Mouse (Mus musculus) limb, embryonic 11.5 days (tissue): ENCODE results near the gene Spata32. TPM values are rescaled to one million over a fixed set of nuclear protein-coding genes. Genes with fewer than 3 reads are reported as not detected.

Source experiments
- ATAC-seq: fragments of 200-750 bp; cut with Nextera tagmentation; 2 replicates; pipeline ENCODE4 v1.8.0; 2017; ENCODE audit warnings: low read depth; ENCODE audit not compliant: insufficient number of reproducible peaks, low FRiP score, low TSS enrichment
- DNase-seq: peaks from one replicate; pipeline ENCODE4 v3.0.0-alpha.2; 2015; ENCODE audit warnings: low spot score
- H3K27ac ChIP-seq: fragments of 300-500 bp; sonication (generic); replicated peaks from 2 replicates; pipeline ENCODE4 v1.5.1; 2014; ENCODE audit warnings: low read depth, mild to moderate bottlenecking, low read length
- H3K27me3 ChIP-seq: fragments of 300-500 bp; sonication (generic); 2 replicates; pipeline ENCODE4 v1.6.1; 2014; ENCODE audit warnings: mild to moderate bottlenecking, low read length, mixed read lengths; ENCODE audit not compliant: control insufficient read depth, insufficient read depth
- H3K36me3 ChIP-seq: fragments of 300-500 bp; sonication (generic); 2 replicates; pipeline ENCODE4 v1.6.1; 2014; ENCODE audit warnings: mild to moderate bottlenecking, low read length, moderate library complexity, mixed read lengths; ENCODE audit not compliant: control insufficient read depth, insufficient read depth
- H3K4me1 ChIP-seq: fragments of 300-500 bp; sonication (generic); 2 replicates; pipeline ENCODE4 v1.6.1; 2014; ENCODE audit warnings: low read length, mixed read lengths; ENCODE audit not compliant: control insufficient read depth, insufficient read depth
- H3K4me2 ChIP-seq: fragments of 300-500 bp; sonication (generic); 2 replicates; pipeline ENCODE4 v1.6.1; 2014; ENCODE audit warnings: low read depth, mild to moderate bottlenecking, moderate library complexity; ENCODE audit not compliant: severe bottlenecking
- H3K4me3 ChIP-seq: fragments of 300-500 bp; sonication (generic); 2 replicates; pipeline ENCODE4 v1.5.1; 2014; ENCODE audit warnings: low read depth, low read length
- H3K9ac ChIP-seq: fragments of 300-500 bp; sonication (generic); 2 replicates; pipeline ENCODE4 v1.6.1; 2014; ENCODE audit warnings: mild to moderate bottlenecking, low read length
- H3K9me3 ChIP-seq: fragments of 300-500 bp; sonication (generic); 2 replicates; pipeline ENCODE4 v1.6.1; 2016; ENCODE audit warnings: low read length; ENCODE audit not compliant: control insufficient read depth
- whole genome bisulfite sequencing: fragments of 180-500 bp; shearing (Covaris S2); extraction: QIAGEN DNeasy Blood & Tissue Kit; methylation state at CpG from one replicate; pipeline ENCODE4 v1.1.7; 2014; 5-methylcytosine and 5-hydroxymethylcytosine counted together
- polyA plus RNA-seq: library from polyadenylated mRNA; unstranded; fragments of >200 nt; fragmentation: Nextera tagmentation; extraction: Ambion mirVana; gene quantifications from 2 replicates; pipeline ENCODE4 v1.2.1, GENCODE M21; 2014

The Spata32 gene
- polyA plus RNA-seq, 1 experiment from 2014 or later, result not detected

GRCm38 (mm10) chr11:103236903-103237302 is 18.7 kb upstream of the Spata32 start:
- no peaks in the 10 kb centered on the region for H3K9me3 ChIP-seq
- H3K27me3 ChIP-seq, result no peaks in the 10 kb centered on the region
- H3K4me1 ChIP-seq, result peaks cover 4% of the 10 kb centered on the region; the same call in 1 of the 2 replicates
- no peak overlapping the region for H3K4me2 ChIP-seq
- no peak for DNase-seq
- H3K36me3 ChIP-seq, result peaks cover 3% of the 10 kb centered on the region; the same call in 1 of the 2 replicates
- H3K9ac ChIP-seq, result no peak overlapping the region
- no peak overlapping the region for H3K27ac ChIP-seq
- no peak for ATAC-seq
- WGBS, result 81% methylated on average over 10 of the region's 10 CpGs
- H3K4me3 ChIP-seq, result no peak overlapping the region

DNA sequence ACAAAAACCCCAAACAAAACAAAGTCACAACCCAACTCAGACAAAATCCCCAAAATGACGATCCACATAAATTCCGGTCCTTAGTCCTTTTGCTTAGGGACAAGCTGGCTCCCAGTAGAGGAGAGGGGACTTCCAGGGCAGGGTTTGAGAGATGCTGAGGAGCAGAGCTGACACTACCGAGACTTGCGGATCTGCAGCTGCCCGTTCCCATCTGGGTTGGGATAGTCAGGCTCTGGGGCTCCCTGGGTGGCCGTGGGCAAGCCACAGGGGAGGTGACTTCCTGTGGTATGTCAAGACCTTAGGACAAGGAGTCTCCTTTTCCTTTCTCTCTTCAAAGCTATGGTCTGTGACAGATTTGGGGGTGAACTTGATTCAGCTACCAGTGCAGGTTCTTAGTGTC is 18.2 kb upstream of the Spata32 start:
- no peak for DNase-seq
- Histone ChIP-seq H3K4me1 (peaks cover 4% of the 10 kb centered on the region; the same call in 1 of the 2 replicates), H3K4me3 (no peak overlapping the region), H3K9ac (no peak overlapping the region), H3K27me3 (no peaks in the 10 kb centered on the region), H3K27ac (no peak overlapping the region), H3K36me3 (peaks cover 3% of the 10 kb centered on the region; the same call in 1 of the 2 replicates), H3K9me3 (no peaks in the 10 kb centered on the region), H3K4me2 (no peak overlapping the region)
- 86% methylated on average over 6 of the region's 6 CpGs for WGBS
- no peak for ATAC-seq

DNA sequence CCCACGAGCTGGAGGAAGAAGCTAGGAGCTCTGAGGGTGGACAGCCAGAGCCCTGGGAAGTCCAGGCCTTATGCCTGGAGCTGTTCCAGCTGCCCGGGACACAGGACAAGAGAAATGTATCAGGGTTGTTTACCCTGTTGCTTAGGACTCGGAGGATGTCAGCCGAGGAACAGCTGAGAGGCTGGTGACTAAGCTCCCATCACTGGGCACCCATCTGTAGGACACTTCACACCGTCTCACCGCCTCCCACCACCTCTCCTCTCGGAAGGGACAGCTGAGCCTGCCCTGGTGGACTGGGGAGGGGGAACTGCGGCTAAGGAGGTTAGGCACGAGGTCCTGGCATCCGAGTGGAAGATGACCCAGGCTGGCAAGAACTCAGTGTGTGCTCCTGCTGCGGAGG is 17.5 kb upstream of the Spata32 start:
- Histone ChIP-seq H3K4me2 (no peak overlapping the region), H3K36me3 (peaks cover 3% of the 10 kb centered on the region; the same call in 1 of the 2 replicates), H3K27me3 (no peaks in the 10 kb centered on the region), H3K9ac (no peak overlapping the region), H3K4me3 (no peak overlapping the region), H3K27ac (no peak overlapping the region), H3K9me3 (no peaks in the 10 kb centered on the region), H3K4me1 (peaks cover 4% of the 10 kb centered on the region; the same call in 1 of the 2 replicates)
- DNase-seq, result no peak
- 65% methylated on average over 11 of the region's 11 CpGs for WGBS
- no peak for ATAC-seq

- WGBS, result 89% methylated on average over 1 of the region's 1 CpGs
- no peaks in the 10 kb centered on the region for H3K27me3 ChIP-seq
- no peak overlapping the region for H3K27ac ChIP-seq
- H3K9ac ChIP-seq, result no peak overlapping the region
- no peak for DNase-seq
- no peak overlapping the region for H3K4me2 ChIP-seq
- H3K4me1 ChIP-seq, result peaks cover 4% of the 10 kb centered on the region; the same call in 1 of the 2 replicates
- no peaks in the 10 kb centered on the region for H3K9me3 ChIP-seq
- peaks cover 4% of the 10 kb centered on the region; the same call in 1 of the 2 replicates for H3K36me3 ChIP-seq
- ATAC-seq, result no peak
- H3K4me3 ChIP-seq, result no peak overlapping the region
Observed at GRCm38 (mm10) chr11:103234447-103234846, 16.2 kb upstream of the Spata32 start.

- peaks cover 2% of the 10 kb centered on the region; the same call in 1 of the 2 replicates for H3K36me3 ChIP-seq
- DNase-seq, result peak; percentile 83
- H3K9ac ChIP-seq, result no peak overlapping the region; the same call in 1 of the 2 replicates
- H3K27ac ChIP-seq, result no peak overlapping the region
- H3K4me2 ChIP-seq, result no peak overlapping the region
- no peak overlapping the region for H3K4me3 ChIP-seq
- WGBS, result 32% methylated on average over 7 of the region's 7 CpGs
- no peak for ATAC-seq
- H3K9me3 ChIP-seq, result no peaks in the 10 kb centered on the region
- H3K27me3 ChIP-seq, result no peaks in the 10 kb centered on the region
- H3K4me1 ChIP-seq, result peaks cover 4% of the 10 kb centered on the region; the same call in 1 of the 2 replicates
Observed at GRCm38 (mm10) chr11:103232966-103233365, 14.7 kb upstream of the Spata32 start.

DNA sequence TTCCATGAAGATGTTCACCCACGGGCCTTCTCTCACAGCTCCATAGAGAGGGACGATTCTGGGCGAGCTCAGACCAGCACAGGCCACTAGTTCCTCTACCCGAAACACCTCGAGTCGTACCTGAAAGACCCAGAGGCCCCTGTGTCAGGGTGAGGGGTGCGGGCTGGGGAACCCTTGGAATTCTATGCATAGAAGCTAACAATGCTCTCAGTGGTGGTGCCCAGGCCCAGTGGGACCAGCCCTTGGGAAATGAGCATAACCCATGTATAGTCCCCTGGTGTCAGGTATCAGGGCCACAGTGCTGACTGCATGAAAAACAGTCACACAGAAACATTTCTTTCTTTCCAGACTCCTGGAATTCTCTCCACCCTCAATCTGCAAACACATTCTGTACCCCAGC is 13.1 kb upstream of the Spata32 start:
- H3K4me1 ChIP-seq, result peaks cover 4% of the 10 kb centered on the region; the same call in 1 of the 2 replicates
- no peak overlapping the region for H3K4me3 ChIP-seq
- no peaks in the 10 kb centered on the region for H3K27me3 ChIP-seq
- DNase-seq, result no peak
- H3K4me2 ChIP-seq, result no peak overlapping the region
- WGBS, result 91% methylated on average over 7 of the region's 7 CpGs
- H3K27ac ChIP-seq, result no peak overlapping the region
- no peaks in the 10 kb centered on the region for H3K9me3 ChIP-seq
- peaks cover 2% of the 10 kb centered on the region; the same call in 1 of the 2 replicates for H3K36me3 ChIP-seq
- no peak for ATAC-seq
- H3K9ac ChIP-seq, result no peak overlapping the region

- Histone ChIP-seq H3K9ac (no peak overlapping the region), H3K27me3 (no peaks in the 10 kb centered on the region), H3K4me3 (no peak overlapping the region), H3K27ac (no peak overlapping the region), H3K4me2 (no peak overlapping the region), H3K36me3 (peaks cover 2% of the 10 kb centered on the region; the same call in 1 of the 2 replicates), H3K4me1 (peaks cover 4% of the 10 kb centered on the region; the same call in 1 of the 2 replicates), H3K9me3 (no peaks in the 10 kb centered on the region)
- DNase-seq, result no peak
- WGBS, result 89% methylated on average over 19 of the region's 19 CpGs
- ATAC-seq, result no peak
Observed at GRCm38 (mm10) chr11:103230626-103231025, 12.4 kb upstream of the Spata32 start.

DNA sequence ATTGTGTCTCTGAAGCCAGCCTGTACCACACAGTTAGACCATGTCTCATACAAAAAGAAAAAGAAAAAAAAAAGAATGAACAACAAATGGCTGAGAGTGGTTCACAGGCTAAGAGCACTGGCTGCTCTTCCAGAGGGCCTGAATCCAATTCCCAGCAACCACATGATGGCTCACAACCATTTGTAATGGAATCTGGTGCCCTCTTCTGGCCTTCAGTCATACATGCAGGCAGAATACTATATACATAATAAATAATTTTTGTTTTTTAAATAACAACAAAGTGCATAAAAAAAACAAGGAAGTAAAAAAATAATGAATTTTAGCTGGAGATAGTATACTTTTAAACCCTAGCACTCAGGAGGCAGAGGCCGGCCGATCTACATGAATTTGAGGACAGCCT is 11.4 kb upstream of the Spata32 start:
- H3K4me3 ChIP-seq, result no peak overlapping the region
- H3K4me2 ChIP-seq, result no peak overlapping the region
- H3K9me3 ChIP-seq, result no peaks in the 10 kb centered on the region
- H3K27ac ChIP-seq, result no peak overlapping the region
- ATAC-seq (no peak), DNase-seq (no peak)
- H3K27me3 ChIP-seq, result no peaks in the 10 kb centered on the region
- no peak overlapping the region for H3K9ac ChIP-seq
- peaks cover 2% of the 10 kb centered on the region; the same call in 1 of the 2 replicates for H3K36me3 ChIP-seq
- H3K4me1 ChIP-seq, result peaks cover 7% of the 10 kb centered on the region; the same call in 1 of the 2 replicates
- WGBS, result 94% methylated on average over 2 of the region's 2 CpGs
